Mouse (Mus musculus) fat pad, adult 2 months (tissue): ENCODE data around the gene Car8.
"Not testable (repeated sequence)": the region's sequence is repeated elsewhere in the genome, so short reads cannot be mapped to it uniquely, and the experiment has no call there.

Experiments
- DNase-seq: peaks from one replicate; pipeline ENCODE4 v3.0.0-alpha.2; 2011; ENCODE audit warnings: low read depth, low spot score; ENCODE audit errors: extremely low read depth

Car8 gene

DNA sequence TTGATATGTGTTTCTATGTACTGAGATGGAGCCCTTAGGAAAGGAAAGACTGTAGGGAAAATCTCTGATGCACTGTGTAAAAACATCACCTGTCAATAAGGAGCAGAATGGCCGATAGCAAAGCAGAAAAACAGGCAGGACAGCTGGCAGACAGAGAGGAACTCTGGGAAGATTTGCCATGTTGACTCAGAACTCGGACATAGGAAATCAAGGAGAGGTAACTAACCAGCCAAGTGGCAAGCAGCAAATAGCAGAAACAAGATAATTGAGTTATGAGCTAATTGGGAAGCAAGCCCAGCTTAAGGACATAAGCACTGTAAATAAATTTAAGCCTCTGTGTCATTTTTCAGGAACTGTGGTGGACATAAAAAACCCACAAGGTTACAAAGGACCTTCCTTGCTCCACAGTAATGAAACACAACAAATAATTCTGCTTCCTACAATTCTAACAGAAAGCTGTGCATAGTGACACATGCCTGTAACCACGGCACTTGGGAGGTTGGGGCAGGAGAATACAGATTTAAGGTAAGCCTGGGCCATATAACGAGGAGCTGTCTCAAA is 33.7 kb downstream of the Car8 start:
- DNase-seq: peak; percentile 52

DNA sequence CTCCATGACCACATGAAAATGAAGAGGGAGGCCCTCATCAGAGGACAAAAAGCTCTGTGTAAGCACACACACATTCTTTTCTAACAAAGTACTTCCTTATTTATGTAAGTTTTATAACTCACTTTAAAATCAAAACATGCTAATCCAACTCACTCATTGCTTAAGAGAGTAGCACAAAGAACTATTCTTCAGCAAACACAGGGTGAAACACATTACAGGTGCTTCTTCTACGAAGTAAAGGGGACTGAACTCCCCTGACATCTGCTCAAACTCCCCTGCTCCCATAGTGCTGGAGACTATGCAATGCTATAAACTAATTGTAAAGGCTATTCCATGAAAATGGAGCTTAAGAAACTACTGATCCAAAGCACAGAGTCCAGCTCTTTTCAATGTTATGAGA is 35.5 kb downstream of the Car8 start:
- no peak for DNase-seq

DNA sequence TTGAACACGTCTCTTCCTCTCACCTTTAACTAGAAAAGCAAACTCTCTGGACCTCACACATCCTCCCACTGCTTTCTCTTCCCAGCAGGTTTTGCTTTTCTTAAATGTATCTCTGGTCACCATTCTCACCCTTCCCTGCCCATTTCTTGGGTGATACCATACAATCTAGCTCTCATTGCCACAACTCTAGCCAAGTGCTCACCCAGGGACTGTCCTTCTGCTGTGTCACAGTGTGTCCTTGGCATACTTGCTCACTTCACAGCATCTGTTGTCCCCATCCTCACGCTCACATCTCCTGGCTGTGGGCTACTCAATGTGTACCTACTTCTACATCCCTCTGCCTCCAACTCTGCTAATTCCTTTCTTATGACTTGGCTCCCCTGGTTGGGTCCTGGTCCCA is 37.2 kb downstream of the Car8 start:
- DNase-seq: no peak

GRCm38 (mm10) chr4:8200081-8200480 is 38.8 kb downstream of the Car8 start:
- no peak for DNase-seq

GRCm38 (mm10) chr4:8198033-8198432 is 40.8 kb downstream of the Car8 start:
- no peak for DNase-seq

DNA sequence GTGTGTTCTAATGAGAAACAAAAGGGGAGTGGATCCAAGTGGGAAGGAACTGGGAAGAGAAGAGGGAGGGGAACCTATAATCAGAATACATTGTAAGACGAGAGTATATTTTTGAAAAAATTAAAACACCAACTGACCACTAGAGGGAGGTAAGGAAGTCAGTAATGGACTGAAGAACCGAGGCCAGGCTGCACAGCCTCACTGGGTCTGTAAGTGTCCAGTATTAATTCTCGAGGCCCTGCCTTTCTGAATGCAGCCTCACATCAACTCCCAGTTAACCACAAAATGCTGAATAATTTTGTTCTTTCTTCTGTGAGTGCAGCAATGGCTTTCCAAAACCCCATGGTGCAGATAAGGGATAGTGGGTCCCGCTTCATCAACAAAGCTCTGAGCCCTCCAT is 48.4 kb downstream of the Car8 start:
- DNase-seq: no peak

GRCm38 (mm10) chr4:8186921-8187687 is 51.7 kb downstream of the Car8 start:
- no peak for DNase-seq

GRCm38 (mm10) chr4:8180576-8180975 is 58.3 kb downstream of the Car8 start:
- DNase-seq: no peak

DNA sequence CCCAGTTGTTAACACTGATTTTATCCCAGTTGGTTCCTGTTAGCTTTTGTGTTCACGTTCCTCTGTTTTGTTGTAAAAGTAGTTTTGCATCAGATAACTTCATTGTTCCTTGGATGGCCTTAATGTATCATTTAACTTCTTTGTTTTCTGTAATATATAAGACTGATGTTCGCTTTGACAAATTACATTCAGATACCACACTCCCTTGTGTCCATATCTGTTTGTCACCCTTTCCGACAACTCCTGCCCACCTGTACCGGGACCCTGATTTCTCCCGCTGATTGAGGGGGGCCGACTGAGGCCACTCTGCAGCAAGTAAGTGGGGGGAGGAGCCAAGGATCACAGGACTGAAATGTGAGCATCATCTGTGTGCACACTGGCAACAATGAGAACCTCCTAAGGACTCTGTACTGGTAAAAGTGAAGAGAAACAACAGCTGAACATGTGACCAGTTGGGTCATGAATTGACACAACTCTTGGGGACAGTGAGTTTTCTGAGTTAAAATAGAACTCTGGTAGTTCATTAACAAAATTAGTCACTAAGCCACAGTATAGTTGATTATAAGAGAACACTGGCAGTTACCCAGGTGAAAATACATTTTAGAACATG is 84.1 kb downstream of the Car8 start:
- no peak for DNase-seq

- not testable (repeated sequence) for DNase-seq
Measured at GRCm38 (mm10) chr4:8153926-8154325, 84.9 kb downstream of the Car8 start.

- DNase-seq: no peak
Measured at GRCm38 (mm10) chr4:8137403-8137802, 101.4 kb downstream of the Car8 start.

DNA sequence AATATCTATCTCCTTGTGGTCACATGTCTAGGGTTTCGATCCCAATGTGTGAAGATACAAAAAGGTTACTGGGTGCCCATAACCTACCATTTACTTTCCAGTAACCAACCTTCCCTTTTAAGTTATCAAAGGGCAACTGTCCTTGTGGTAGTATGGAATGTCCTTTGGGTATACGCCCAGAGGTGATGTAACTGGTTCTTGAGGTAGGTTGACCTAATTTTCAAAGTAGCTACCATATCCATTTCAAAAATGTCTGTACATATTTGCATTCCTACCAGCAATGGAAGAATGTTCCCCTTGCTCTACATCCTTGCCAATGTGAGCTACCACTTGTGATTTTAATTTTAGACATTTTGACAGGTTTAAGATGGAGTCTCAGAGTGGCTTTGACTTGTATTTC is 106.8 kb downstream of the Car8 start:
- no peak for DNase-seq

- peak; percentile 7 for DNase-seq
Measured at GRCm38 (mm10) chr4:8113558-8113957, 125.3 kb downstream of the Car8 start.

- no peak for DNase-seq
Measured at GRCm38 (mm10) chr4:8111891-8112290, 127.0 kb downstream of the Car8 start.

DNA sequence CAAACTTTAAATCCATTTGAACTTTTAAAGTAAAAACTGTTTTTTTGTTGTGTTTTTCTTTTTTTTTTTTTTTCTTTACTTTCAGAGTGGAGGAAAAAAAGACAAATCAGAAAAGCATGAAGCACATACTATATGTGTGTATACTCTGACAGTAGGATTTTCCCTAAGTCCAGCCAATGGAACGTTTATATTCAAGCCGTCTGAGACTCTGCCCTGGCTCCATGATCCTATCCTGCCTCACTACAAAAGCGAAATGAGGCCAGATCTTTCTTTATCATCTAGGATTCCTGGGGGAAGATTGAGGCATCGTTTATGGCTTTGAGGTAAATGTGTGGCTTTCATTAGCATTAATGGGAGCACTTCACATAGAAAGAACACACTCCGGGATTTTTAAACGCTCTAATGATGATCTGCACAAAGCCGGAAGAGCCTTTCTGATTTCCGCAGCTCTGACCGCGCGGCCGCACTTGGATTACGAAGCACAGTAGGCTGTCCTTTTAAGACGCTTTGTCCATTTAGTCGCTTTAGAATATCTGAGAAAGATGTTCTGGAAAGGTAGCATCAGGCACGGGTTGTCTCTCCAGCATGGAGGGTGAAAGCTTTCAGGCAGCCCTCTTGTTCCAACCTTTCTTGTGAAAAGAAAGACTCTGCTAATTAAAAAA is 128.8 kb downstream of the Car8 start:
- no peak for DNase-seq

- DNase-seq: no peak
Measured at GRCm38 (mm10) chr4:8101466-8101865, 137.4 kb downstream of the Car8 start.

- DNase-seq: no peak
Measured at GRCm38 (mm10) chr4:8098084-8098483, 140.8 kb downstream of the Car8 start.

DNA sequence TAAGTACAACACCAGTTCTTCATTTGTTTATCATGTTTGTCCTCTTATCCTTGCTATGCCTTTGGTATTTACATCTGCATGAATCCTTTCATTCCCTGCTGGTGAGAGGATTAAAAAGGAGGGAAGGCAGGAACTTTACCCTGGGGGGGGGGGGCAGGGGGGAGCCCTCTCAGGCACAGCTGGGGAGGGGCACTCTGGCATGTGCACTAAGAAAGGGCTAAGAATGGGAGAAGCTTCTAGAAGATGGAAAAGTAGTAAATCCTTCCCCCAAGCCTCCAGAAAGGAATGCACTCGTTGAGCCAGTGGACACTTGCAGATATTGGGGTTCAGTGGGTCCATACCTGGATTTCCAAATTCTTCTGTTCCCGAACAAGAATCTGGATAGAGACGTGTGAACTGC is 141.2 kb downstream of the Car8 start:
- no peak for DNase-seq

DNA sequence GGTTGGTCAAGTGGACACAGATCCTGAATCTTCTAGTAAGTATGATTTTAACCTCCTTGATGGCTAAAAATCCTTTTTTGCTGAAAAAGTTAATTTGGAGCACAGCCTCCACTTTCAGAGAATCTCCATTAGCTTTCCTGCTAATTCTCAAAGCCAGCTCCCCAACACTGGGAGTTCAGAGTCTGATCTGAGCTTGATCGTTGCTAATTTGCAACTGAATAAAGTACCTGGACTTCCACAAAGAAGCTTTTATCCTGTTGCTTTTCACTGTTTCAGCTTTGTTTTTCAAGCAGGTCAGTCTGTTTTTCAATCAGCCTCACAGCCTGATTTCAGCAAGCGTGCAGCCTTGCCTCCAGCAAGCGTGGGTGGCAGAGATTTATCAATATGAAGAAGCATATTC is 145.3 kb downstream of the Car8 start:
- not testable (repeated sequence) for DNase-seq
